Mouse (Mus musculus): Measurements from ENCODE around the gene Ivd. TPM values are rescaled to one million over a fixed set of nuclear protein-coding genes. Genes with fewer than 3 reads are reported as not detected.

Ivd gene
- total RNA-seq, 2 experiments from 2014 or later = 17.9 to 30.3 TPM

Other genes with a start within 250 kb of the Ivd start
- gene Pak6, start 198.7 kb upstream of the Ivd start, total RNA-seq (2014; fragmentation: Nextera tagmentation) = 0.55 and 0.77 TPM in 2 replicates
- gene Pak6, start 198.7 kb upstream of the Ivd start, total RNA-seq (2017) = 1.0 and 1.4 TPM in 2 replicates
- gene Ankrd63, start 158.0 kb upstream of the Ivd start, total RNA-seq (2014; fragmentation: Nextera tagmentation) = not detected in 2 replicates
- gene Ankrd63, start 158.0 kb upstream of the Ivd start, total RNA-seq (2017) = 0.15 and 0.19 TPM in 2 replicates
- gene Plcb2, start 133.5 kb upstream of the Ivd start, total RNA-seq (2014; fragmentation: Nextera tagmentation) = 12.9 and 24.3 TPM in 2 replicates
- gene Plcb2, start 133.5 kb upstream of the Ivd start, total RNA-seq (2017) = 6.2 and 16.3 TPM in 2 replicates
- 14.5 and 20.5 TPM in 2 replicates for gene Inafm2, start 116.2 kb upstream of the Ivd start, total RNA-seq (2014; fragmentation: Nextera tagmentation)
- 10.1 and 13.9 TPM in 2 replicates for gene Inafm2, start 116.2 kb upstream of the Ivd start, total RNA-seq (2017)
- gene Ccdc9b, start 99.3 kb upstream of the Ivd start, total RNA-seq (2014; fragmentation: Nextera tagmentation) = 0.27 and 1.5 TPM in 2 replicates
- 0.09 and 1.3 TPM in 2 replicates for gene Ccdc9b, start 99.3 kb upstream of the Ivd start, total RNA-seq (2017)
- gene Phgr1, start 89.2 kb upstream of the Ivd start, total RNA-seq (2014; fragmentation: Nextera tagmentation) = not detected in 2 replicates
- not detected in 2 replicates for gene Phgr1, start 89.2 kb upstream of the Ivd start, total RNA-seq (2017)
- gene Disp2, start 82.2 kb upstream of the Ivd start, total RNA-seq (2014; fragmentation: Nextera tagmentation) = not detected in 2 replicates
- gene Disp2, start 82.2 kb upstream of the Ivd start, total RNA-seq (2017) = not detected in 2 replicates
- 22.4 and 38.8 TPM in 2 replicates for gene Knstrn, start 48.0 kb upstream of the Ivd start, total RNA-seq (2014; fragmentation: Nextera tagmentation)
- 59.1 and 104 TPM in 2 replicates for gene Knstrn, start 48.0 kb upstream of the Ivd start, total RNA-seq (2017)
- gene Bahd1, start 38.4 kb downstream of the Ivd start, total RNA-seq (2014; fragmentation: Nextera tagmentation) = 11.9 and 13.9 TPM in 2 replicates
- 4.9 and 7.2 TPM in 2 replicates for gene Bahd1, start 38.4 kb downstream of the Ivd start, total RNA-seq (2017)
- 2.2 and 3.6 TPM in 2 replicates for gene Chst14, start 64.5 kb downstream of the Ivd start, total RNA-seq (2014; fragmentation: Nextera tagmentation)
- gene Chst14, start 64.5 kb downstream of the Ivd start, total RNA-seq (2017) = 1.1 and 1.7 TPM in 2 replicates
- gene Ccdc32, start 167.4 kb downstream of the Ivd start, total RNA-seq (2014; fragmentation: Nextera tagmentation) = 15.1 and 18.7 TPM in 2 replicates
- gene Ccdc32, start 167.4 kb downstream of the Ivd start, total RNA-seq (2017) = 16.6 and 18.7 TPM in 2 replicates
- 19.0 and 25.4 TPM in 2 replicates for gene Rpusd2, start 172.8 kb downstream of the Ivd start, total RNA-seq (2014; fragmentation: Nextera tagmentation)
- 20.1 and 23.0 TPM in 2 replicates for gene Rpusd2, start 172.8 kb downstream of the Ivd start, total RNA-seq (2017)
- 79.0 and 81.2 TPM in 2 replicates for gene Knl1, start 185.2 kb downstream of the Ivd start, total RNA-seq (2014; fragmentation: Nextera tagmentation)
- 89.9 and 91.0 TPM in 2 replicates for gene Knl1, start 185.2 kb downstream of the Ivd start, total RNA-seq (2017)